Mouse (Mus musculus) spleen, adult 18-20 months (tissue): Measurements from ENCODE around the gene Gm20388.

Experiments used
- DNase-seq, 2 experiments: peaks; one replicate each; pipeline ENCODE4 v3.0.0; 2022; ENCODE audit warnings: mixed read lengths in 2 of 2

Gm20388 gene

GRCm38 (mm10) chr8:123845991-123846390, 3935.3 kb downstream of the Gm20388 start:
- DNase-seq, result no peak

DNA sequence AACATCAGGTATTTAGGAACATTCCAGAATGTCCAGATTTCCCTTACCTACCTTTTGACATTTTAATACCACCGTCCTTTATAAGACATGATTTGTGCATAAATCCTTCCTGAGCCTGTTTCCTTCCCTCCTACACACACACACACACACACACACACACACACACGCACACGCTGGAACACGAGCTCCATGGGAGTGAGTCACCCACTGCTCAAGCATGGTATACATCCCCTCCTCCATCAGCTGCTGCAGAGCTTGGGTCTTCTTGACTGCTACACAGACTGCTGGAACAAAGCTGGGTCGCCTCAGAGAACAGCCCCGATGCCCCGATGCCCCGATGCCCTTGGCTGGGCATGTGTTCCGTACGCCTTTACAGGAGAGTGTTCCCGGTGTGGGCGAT, 3935.9 kb downstream of the Gm20388 start:
- DNase-seq, result no peak

GRCm38 (mm10) chr8:123847546-123847945, 3936.9 kb downstream of the Gm20388 start:
- DNase-seq, result no peak

- DNase-seq, result no peak
Observed at GRCm38 (mm10) chr8:123849352-123849751, 3938.7 kb downstream of the Gm20388 start.

- no peak for DNase-seq
Observed at GRCm38 (mm10) chr8:123851590-123851989, 3940.9 kb downstream of the Gm20388 start.

- no peak for DNase-seq
Observed at GRCm38 (mm10) chr8:123854252-123854651, 3943.6 kb downstream of the Gm20388 start.

DNA sequence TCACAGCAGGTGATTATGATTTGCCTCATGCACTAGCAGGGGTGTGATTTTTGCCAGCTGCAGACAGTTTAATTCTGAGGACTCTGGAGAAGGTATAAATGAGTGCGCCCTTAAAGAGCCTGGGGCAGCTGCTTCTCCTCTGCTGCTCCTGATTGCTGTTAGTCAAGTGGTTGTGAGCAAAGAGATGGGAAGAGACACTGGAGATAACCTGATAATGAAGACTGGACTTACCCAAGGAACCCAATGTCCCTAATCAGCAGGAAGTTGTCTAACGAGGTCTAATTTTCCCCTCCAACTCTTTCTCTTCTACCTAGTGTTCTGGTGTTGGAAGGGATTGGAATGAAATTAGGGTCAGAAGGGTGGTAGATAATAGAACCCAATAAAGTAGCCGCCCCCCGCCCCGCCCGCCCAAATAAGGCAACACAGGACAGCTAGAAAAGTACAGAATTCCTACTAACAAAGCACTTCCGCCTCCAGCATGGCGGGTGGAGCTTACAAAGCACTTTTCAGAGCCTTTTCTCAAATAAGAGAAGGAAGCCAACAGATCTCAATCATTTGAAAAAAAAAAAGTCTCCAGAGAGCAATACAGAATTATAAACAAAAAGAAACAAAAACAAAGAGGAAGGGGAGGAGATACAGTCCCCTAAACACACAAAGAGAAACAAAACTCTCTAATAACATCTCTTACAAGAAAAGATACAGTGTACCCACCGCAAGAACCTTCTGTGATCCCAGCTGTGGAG, 3944.3 kb downstream of the Gm20388 start:
- no peak for DNase-seq

- DNase-seq, result no peak
Observed at GRCm38 (mm10) chr8:123857361-123857760, 3946.7 kb downstream of the Gm20388 start.

DNA sequence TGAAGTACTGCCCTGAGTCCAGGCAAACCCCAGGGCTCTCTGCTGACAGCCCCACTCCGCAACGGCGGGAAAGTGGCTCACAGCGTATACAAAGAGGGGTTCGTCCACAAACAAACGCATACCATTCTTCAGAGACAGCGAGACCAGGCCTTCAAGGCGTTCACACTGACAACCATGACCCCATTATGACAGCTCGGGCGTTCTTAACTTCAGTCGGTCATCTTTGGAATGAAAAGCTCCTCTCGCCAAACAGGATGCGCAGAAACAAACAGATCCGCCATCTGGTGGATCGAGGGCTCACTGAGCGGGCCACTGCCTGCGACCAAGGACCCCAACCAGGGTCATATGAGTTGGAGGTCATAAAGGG, 3947.9 kb downstream of the Gm20388 start:
- DNase-seq, result no peak

DNA sequence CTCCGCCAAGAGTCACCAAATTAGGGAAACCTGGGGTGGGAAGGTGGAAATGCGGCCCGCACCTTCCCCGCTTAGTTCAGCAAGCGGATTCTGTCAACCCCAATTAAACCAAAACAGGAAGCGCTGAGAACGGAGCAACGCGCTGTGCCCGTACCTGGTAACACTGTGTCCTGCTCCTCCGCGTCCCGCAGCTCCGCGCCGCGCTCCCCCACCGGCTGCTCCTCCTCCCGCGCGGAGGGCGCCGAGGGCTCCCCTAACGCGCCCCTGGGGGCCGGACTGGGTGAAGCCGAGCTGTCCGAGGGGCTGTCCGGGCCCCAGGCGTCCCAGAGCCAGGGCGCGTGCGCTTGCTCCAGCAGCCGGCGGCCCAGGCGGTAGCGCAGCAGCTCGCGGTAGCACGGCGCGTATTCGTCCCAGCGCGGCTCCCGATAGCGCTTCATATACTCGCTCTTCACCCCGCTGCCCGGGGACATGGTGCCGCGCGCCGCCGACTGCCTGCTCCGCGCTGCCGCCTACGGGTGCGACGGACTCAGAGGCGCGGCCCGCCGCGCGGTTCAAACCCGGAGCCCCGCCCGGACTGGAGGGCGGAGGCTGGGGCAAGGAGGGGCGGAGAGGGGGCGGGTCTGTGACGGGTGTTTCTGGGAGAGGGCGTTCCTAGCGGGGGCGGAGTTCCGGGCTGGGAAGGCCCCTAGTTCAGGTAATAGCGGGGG, 3948.5 kb downstream of the Gm20388 start:
- peak; percentile 88 to 93 for DNase-seq

DNA sequence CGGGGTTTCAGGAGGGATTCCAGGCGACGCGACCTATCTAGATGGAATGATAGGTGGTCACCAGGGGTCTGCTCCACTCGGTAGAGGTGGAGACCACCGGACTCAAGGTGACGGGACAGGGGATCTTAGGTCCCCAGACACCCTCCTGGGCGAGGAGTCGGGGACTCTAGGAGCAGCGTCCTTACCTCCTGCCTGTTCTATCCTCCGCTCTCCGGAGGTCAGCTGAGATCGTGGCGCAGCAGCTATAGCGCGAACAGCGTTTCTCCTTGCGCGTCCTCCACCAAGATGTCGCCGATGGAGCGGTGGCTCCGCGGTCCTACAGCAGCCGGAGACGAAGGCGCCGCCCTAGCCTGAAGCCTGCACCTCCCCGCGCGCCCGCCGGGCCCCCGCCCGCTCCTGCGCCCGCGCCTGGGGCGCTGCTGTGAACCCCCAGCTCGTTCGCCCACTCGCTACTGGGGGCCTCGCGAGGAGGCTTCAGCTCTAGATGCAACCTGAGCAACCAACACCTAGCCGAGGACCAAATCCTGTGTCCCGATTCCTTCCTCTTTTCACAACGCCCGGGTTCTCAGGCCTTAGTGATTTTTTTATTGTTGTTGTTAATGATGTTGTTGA, 3949.1 kb downstream of the Gm20388 start, which contains the start of gene Ccsap:
Gene Ccsap (minus strand): TSS at position 562 of the 612 bp plus-strand sequence.
- peak; percentile 31 to 49 for DNase-seq

DNA sequence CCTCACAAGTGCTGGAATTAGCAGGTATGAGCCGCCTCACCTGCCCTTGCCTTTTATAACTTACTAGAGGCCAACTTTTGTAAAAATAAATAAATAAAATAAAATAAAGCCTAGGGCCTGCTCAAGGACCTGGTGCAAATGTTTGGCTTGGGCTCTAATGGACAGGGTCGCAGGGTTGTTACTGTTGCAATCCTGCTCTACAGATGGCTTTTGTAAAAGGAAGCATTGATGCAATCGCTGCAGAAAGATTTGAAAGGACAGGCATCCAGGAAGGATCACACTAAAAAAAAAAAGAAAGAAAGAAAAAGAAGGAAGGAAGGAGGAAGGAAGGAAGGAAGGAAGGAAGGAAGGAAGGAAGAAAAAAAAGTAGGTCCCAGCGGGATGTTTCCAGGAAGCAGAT, 3949.7 kb downstream of the Gm20388 start:
- DNase-seq, result no peak

DNA sequence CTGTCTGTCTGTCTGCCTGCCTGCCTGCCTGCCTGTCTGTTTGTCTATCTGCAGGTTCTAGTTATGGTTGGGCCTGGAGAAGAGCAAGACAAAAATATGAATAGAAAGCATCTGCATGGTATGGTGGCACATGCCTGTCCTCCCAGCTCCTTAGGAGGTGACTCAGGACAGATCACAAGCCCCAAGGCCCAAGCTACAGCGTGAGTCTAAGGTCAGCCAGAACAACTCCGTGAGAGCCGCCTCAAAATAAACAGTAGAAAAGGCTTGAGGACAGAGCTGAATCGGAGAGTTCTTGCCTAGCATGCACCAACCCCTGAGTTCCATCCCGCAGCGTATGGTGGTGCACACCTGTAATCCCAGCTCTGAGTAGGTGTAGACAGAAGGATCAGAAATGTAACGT, 3955.1 kb downstream of the Gm20388 start:
- no peak for DNase-seq

DNA sequence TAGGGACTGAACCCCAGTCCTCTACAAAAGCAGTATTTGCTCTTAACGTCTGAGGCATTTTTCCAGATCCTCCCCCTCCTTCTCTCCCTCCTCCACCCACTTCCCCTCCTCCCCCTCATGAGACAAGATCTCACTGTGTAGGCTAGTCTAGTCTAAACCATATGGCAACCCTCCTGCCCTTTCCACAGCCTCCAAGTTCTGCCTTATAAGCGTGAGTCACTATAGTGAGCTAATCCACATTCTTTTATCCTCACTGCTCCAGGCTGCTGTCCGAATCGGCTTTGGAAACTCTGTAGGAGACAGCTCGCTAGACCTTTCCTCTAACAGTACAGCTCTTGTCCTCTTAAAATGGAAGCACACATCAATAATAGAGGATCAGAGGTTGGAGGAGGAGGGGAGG, 3956.3 kb downstream of the Gm20388 start:
- no peak for DNase-seq

DNA sequence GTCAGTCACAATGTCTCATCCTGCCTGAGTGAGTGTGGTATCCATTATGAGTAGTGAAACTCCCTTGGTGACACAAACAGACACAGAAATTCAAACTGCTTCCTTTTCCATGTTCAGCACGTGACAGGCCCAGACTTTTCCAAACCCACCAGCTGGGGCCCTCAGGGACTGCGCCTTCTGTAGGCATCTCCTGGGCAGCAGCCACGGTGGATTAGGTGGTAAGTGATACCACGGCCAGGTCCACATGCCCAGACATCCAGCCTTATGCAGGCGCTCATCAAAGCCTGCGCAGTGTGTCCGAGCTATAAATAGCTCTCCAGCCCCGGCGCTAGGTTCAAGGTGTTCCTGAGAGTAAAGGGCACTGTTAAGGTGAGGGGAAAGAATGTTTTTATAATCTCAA, 3961.4 kb downstream of the Gm20388 start:
- no peak for DNase-seq

GRCm38 (mm10) chr8:123873364-123873763, 3962.7 kb downstream of the Gm20388 start:
- DNase-seq, result no peak

DNA sequence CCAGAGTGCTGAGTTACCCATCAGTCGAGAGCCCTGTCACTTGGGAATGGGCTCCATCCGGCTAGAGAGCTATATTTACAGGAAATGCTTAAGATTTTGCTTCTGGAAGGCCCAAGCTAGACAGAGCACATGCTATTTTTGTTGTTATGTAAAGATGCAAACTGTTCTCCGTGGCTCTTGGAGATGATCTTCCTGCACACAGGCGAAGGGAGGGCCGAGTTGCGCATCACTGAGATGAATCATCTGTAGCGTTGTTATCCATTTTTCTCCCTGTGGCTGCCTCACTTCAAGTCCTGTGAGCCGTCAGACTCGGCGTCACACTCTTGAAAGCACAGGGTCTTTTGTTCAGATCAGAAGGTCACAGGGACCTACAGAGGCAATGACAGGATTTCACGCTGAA, 3963.7 kb downstream of the Gm20388 start:
- DNase-seq, result no peak

DNA sequence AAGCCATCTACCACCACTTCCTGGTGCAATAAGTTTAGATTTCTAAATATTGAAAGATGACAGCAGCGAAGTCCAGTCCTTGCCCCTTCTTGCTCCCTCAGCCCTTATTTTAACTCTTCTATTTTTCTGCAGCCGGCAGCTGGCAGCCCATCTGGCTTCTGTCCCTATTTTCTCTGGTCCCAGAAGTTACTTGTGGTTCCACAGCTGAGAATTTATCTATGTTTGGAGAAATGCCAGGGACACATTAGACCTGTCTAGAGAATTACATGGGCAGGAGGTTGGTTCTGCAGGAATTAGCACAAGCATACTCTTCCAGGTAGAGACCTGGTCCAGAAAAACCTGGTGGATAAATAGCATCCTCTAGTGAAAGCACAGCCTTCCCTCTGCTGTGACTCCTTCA, 3967.2 kb downstream of the Gm20388 start:
- no peak for DNase-seq

- no peak for DNase-seq
Observed at GRCm38 (mm10) chr8:123880271-123880670, 3969.6 kb downstream of the Gm20388 start.

DNA sequence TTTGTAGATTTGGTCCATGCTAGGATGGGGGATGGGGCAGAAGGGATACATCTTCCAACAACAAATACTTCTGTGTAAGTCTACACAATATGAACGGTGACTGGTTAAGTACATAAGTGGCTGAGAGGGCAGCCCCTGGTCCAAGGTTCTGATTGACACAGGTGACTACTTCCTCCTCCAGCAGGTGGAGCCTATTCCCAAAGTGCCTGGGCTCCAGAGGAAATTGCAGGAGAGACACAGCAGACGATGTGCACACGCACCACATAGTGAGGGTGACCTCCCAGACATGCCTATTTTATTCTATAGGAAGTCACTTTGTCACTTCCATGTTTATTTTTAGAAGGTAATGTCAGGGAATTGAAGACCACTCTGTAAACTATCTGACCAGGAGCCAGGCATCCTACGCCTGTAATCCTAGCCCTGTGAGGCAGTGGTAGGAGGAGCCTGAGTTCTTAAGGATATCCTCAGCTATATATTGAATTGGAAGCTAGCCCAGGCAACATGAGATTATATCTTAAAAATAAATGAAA, 3970.2 kb downstream of the Gm20388 start:
- no peak for DNase-seq

DNA sequence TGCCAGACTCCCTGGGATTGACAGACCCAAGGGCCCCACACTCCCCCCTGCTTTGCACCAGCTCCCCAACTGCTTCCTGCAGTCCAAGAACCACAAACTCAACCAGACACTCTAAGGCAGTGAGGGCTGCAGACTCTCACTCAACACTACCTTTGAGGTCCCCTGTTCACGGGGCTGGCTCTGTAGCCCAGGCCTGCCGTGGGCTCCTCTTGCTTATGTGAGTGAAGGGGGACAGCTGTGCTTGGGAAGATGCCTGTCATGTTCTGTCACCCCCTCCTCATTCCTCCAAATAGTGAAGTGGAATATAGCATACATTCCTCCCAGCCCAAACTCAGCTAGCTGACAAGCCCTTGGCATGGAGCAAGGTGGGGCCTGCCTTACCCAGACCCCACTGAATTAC, 3971.8 kb downstream of the Gm20388 start:
- DNase-seq, result no peak

GRCm38 (mm10) chr8:123883094-123883493, 3972.5 kb downstream of the Gm20388 start:
- DNase-seq, result no peak

DNA sequence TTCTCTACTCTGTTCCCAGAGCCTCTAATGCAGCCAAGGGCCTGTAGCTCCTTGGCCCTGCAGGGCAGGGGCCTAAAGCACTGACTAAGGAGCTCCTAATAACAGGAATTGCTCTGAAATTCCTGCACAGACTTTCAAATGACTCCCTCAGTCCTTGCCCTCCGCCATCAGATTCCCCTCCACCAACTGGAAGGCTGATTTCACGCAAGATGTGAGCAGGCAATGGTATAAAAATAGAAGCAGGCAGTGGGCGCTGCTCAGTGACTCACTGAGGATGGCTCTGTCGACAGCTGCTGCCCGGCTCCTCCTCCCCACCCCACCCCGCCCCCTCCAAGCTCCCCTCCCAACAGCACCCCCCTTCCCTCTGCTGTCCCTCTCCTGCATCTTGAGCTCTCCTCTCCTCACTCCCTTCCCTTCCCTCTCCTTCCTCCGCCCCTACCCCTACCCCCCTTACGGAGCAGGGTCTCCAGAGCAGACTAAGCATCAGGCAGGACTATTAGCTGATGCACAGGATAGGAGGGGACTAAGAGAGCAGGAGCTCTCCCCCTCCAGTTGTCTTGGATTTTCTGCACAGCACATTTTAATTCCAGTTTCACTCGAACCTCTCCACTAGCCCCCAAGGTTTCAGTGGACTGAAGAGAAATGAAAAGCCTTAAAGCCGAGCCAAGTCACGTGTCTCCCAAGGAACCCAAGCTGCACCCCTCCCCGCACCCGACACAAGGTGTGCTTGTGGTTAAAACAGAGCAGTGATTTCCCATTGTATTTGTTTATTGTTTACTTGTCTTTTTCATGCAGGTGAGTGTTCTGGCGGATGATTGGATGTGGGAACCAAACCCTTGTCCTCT, 3974.3 kb downstream of the Gm20388 start:
- DNase-seq, result no peak
